Mouse (Mus musculus) limb, embryonic 12.5 days (tissue): ENCODE measurements at regions not wholly inside any gene's neighbourhood (a gene's known extent, or its start where the extent isn't known, plus 50 kb on each side); places are given as distances from the start of the nearest gene placed in this dataset.
A peak's percentile ranks its signal among the peaks of the same experiment; 100 is the strongest.

ENCODE experiments used
- ATAC-seq: fragments of 200-750 bp; cut with Nextera tagmentation; 2 replicates; pipeline ENCODE4 v1.8.0; 2017; ENCODE audit warnings: low read depth, moderate TSS enrichment; ENCODE audit not compliant: insufficient number of reproducible peaks, insufficient read depth, low FRiP score, low TSS enrichment
- H3K27ac ChIP-seq: fragments of 300-500 bp; sonication (generic); 2 replicates; pipeline ENCODE4 v1.5.1; 2016; ENCODE audit warnings: mild to moderate bottlenecking, moderate library complexity
- H3K27me3 ChIP-seq: fragments of 300-500 bp; sonication (generic); 2 replicates; pipeline ENCODE4 v1.6.1; 2016; ENCODE audit warnings: mild to moderate bottlenecking, moderate library complexity
- H3K36me3 ChIP-seq: fragments of 300-500 bp; sonication (generic); 2 replicates; pipeline ENCODE4 v1.6.1; 2016; ENCODE audit warnings: mild to moderate bottlenecking, moderate library complexity
- H3K4me1 ChIP-seq: fragments of 300-500 bp; sonication (generic); replicated peaks from 2 replicates; pipeline ENCODE4 v1.6.1; 2016
- H3K4me2 ChIP-seq: fragments of 300-500 bp; sonication (generic); 2 replicates; pipeline ENCODE4 v1.6.1; 2016; ENCODE audit warnings: mild to moderate bottlenecking, moderate library complexity
- H3K4me3 ChIP-seq: fragments of 300-500 bp; sonication (generic); replicated peaks from 2 replicates; pipeline ENCODE4 v1.5.1; 2016; ENCODE audit warnings: mild to moderate bottlenecking
- H3K9ac ChIP-seq: fragments of 300-500 bp; sonication (generic); replicated peaks from 2 replicates; pipeline ENCODE4 v1.6.1; 2016; ENCODE audit warnings: mild to moderate bottlenecking, moderate library complexity
- H3K9me3 ChIP-seq: fragments of 300-500 bp; sonication (generic); 2 replicates; pipeline ENCODE4 v1.6.1; 2016; ENCODE audit warnings: mild to moderate bottlenecking, moderate library complexity
- WGBS: fragments of 180-500 bp; shearing (Covaris S2); methylation state at CpG from one replicate; pipeline ENCODE4 v1.1.7; 2016; 5-methylcytosine and 5-hydroxymethylcytosine counted together

- Histone ChIP-seq H3K27me3 (peaks cover 55% of the 10 kb centered on the region), H3K4me1 (peaks cover 18% of the 10 kb centered on the region), H3K27ac (no peak overlapping the region), H3K9ac (no peak overlapping the region; the same call in 1 of the 2 replicates), H3K36me3 (no peaks in the 10 kb centered on the region), H3K4me2 (peak overlapping the region; percentile 57), H3K9me3 (no peaks in the 10 kb centered on the region), H3K4me3 (peak overlapping the region; percentile 29)
- ATAC-seq, result no peak
- 3% methylated on average over 24 of the region's 24 CpGs for WGBS
Observed at GRCm38 (mm10) chr5:101538410-101539253, 126.2 kb downstream of the Nkx6-1 start.

GRCm38 (mm10) chr5:101537518-101538380 lies 127.0 kb downstream of the Nkx6-1 start:
- Histone ChIP-seq H3K9me3 (no peaks in the 10 kb centered on the region), H3K9ac (no peak overlapping the region; the same call in 1 of the 2 replicates), H3K4me1 (peaks cover 11% of the 10 kb centered on the region), H3K4me2 (peak overlapping the region; percentile 57), H3K27me3 (peaks cover 49% of the 10 kb centered on the region), H3K36me3 (no peaks in the 10 kb centered on the region), H3K4me3 (peak overlapping the region; percentile 29), H3K27ac (no peak overlapping the region)
- ATAC-seq, result no peak
- under 1% methylated on average over 23 of the region's 23 CpGs for WGBS

- Histone ChIP-seq H3K4me1 (peaks cover 11% of the 10 kb centered on the region), H3K27ac (no peak overlapping the region), H3K9ac (no peak overlapping the region), H3K9me3 (no peaks in the 10 kb centered on the region), H3K4me2 (no peak overlapping the region), H3K27me3 (peaks cover 29% of the 10 kb centered on the region), H3K36me3 (no peaks in the 10 kb centered on the region), H3K4me3 (no peak overlapping the region)
- no peak; the same call in 1 of the 2 replicates for ATAC-seq
- 56% methylated on average over 5 of the region's 5 CpGs for WGBS
Observed at GRCm38 (mm10) chr5:101535451-101535850, 129.3 kb downstream of the Nkx6-1 start.

GRCm38 (mm10) chr5:101525346-101525745 lies 139.4 kb downstream of the Nkx6-1 start:
- WGBS, result 67% methylated on average over 5 of the region's 5 CpGs

GRCm38 (mm10) chr5:101524670-101525069 lies 140.1 kb downstream of the Nkx6-1 start:
- H3K36me3 ChIP-seq, result no peaks in the 10 kb centered on the region
- H3K9me3 ChIP-seq, result no peaks in the 10 kb centered on the region
- no peak overlapping the region for H3K4me3 ChIP-seq
- no peak overlapping the region for H3K9ac ChIP-seq
- H3K4me2 ChIP-seq, result no peak overlapping the region
- peaks cover 38% of the 10 kb centered on the region for H3K27me3 ChIP-seq
- H3K27ac ChIP-seq, result no peak overlapping the region
- 12% methylated on average over 4 of the region's 4 CpGs for WGBS
- H3K4me1 ChIP-seq, result peaks cover 21% of the 10 kb centered on the region
- no peak for ATAC-seq

More at GRCm38 (mm10) chr5:101525346-101525745, 139.4 kb downstream of the Nkx6-1 start:
- no peaks in the 10 kb centered on the region for H3K36me3 ChIP-seq
- no peak for ATAC-seq
- no peak overlapping the region for H3K4me3 ChIP-seq
- peaks cover 21% of the 10 kb centered on the region for H3K4me1 ChIP-seq
- H3K27me3 ChIP-seq, result peaks cover 37% of the 10 kb centered on the region
- H3K27ac ChIP-seq, result no peak overlapping the region
- H3K4me2 ChIP-seq, result no peak overlapping the region
- no peaks in the 10 kb centered on the region for H3K9me3 ChIP-seq
- H3K9ac ChIP-seq, result no peak overlapping the region

- no peak overlapping the region for H3K27ac ChIP-seq
- no peak for ATAC-seq
- peaks cover 21% of the 10 kb centered on the region for H3K4me1 ChIP-seq
- peak overlapping the region; percentile 39 for H3K4me2 ChIP-seq
- no peaks in the 10 kb centered on the region for H3K9me3 ChIP-seq
- H3K4me3 ChIP-seq, result 0 out of 2 replicates have a peak overlapping the region, but pooled peaks have one; percentile 1
- no peaks in the 10 kb centered on the region for H3K36me3 ChIP-seq
- 21% methylated on average over 7 of the region's 7 CpGs for WGBS
- no peak overlapping the region for H3K9ac ChIP-seq
- peaks cover 42% of the 10 kb centered on the region for H3K27me3 ChIP-seq
Observed at GRCm38 (mm10) chr5:101523902-101524301, 140.9 kb downstream of the Nkx6-1 start.

GRCm38 (mm10) chr5:101523490-101523889 lies 141.3 kb downstream of the Nkx6-1 start:
- Histone ChIP-seq H3K27me3 (peaks cover 42% of the 10 kb centered on the region), H3K4me2 (peak overlapping the region; percentile 39), H3K4me1 (peaks cover 21% of the 10 kb centered on the region), H3K9ac (no peak overlapping the region), H3K9me3 (no peaks in the 10 kb centered on the region), H3K4me3 (0 out of 2 replicates have a peak overlapping the region, but pooled peaks have one; percentile 1), H3K27ac (no peak overlapping the region), H3K36me3 (no peaks in the 10 kb centered on the region)
- WGBS, result 51% methylated on average over 4 of the region's 7 CpGs
- ATAC-seq, result no peak

- Histone ChIP-seq H3K27me3 (peaks cover 37% of the 10 kb centered on the region), H3K27ac (no peak overlapping the region), H3K4me3 (no peak overlapping the region), H3K9me3 (no peaks in the 10 kb centered on the region), H3K4me1 (peaks cover 21% of the 10 kb centered on the region), H3K36me3 (no peaks in the 10 kb centered on the region), H3K9ac (no peak overlapping the region), H3K4me2 (no peak overlapping the region)
- WGBS, result 53% methylated on average over 9 of the region's 9 CpGs
- ATAC-seq, result no peak
Observed at GRCm38 (mm10) chr5:101520935-101521655, 143.7 kb downstream of the Nkx6-1 start.

GRCm38 (mm10) chr5:101518791-101519547 lies 145.8 kb downstream of the Nkx6-1 start:
- Histone ChIP-seq H3K4me3 (no peak overlapping the region), H3K4me2 (no peak overlapping the region), H3K9ac (no peak overlapping the region), H3K27ac (0 out of 2 replicates have a peak overlapping the region, but pooled peaks have one; percentile 19), H3K36me3 (no peaks in the 10 kb centered on the region), H3K27me3 (peaks cover 23% of the 10 kb centered on the region), H3K9me3 (no peaks in the 10 kb centered on the region), H3K4me1 (peaks cover 7% of the 10 kb centered on the region)
- WGBS, result 55% methylated on average over 14 of the region's 14 CpGs
- no peak for ATAC-seq

GRCm38 (mm10) chr5:101497698-101498048 lies 167.1 kb downstream of the Nkx6-1 start:
- Histone ChIP-seq H3K9ac (no peak overlapping the region), H3K4me1 (no peaks in the 10 kb centered on the region), H3K9me3 (no peaks in the 10 kb centered on the region), H3K36me3 (no peaks in the 10 kb centered on the region), H3K27ac (no peak overlapping the region), H3K4me3 (no peak overlapping the region), H3K4me2 (no peak overlapping the region), H3K27me3 (no peaks in the 10 kb centered on the region)
- ATAC-seq, result no peak
- 95% methylated on average over 14 of the region's 14 CpGs for WGBS
